Mouse (Mus musculus) ES-CJ7 (cell line): ENCODE results near the gene Camta1.

Source experiments
- DNase-seq: peaks from one replicate; pipeline ENCODE4 v3.0.0; 2011; ENCODE audit warnings: low read depth, low spot score

Gene Camta1

DNA sequence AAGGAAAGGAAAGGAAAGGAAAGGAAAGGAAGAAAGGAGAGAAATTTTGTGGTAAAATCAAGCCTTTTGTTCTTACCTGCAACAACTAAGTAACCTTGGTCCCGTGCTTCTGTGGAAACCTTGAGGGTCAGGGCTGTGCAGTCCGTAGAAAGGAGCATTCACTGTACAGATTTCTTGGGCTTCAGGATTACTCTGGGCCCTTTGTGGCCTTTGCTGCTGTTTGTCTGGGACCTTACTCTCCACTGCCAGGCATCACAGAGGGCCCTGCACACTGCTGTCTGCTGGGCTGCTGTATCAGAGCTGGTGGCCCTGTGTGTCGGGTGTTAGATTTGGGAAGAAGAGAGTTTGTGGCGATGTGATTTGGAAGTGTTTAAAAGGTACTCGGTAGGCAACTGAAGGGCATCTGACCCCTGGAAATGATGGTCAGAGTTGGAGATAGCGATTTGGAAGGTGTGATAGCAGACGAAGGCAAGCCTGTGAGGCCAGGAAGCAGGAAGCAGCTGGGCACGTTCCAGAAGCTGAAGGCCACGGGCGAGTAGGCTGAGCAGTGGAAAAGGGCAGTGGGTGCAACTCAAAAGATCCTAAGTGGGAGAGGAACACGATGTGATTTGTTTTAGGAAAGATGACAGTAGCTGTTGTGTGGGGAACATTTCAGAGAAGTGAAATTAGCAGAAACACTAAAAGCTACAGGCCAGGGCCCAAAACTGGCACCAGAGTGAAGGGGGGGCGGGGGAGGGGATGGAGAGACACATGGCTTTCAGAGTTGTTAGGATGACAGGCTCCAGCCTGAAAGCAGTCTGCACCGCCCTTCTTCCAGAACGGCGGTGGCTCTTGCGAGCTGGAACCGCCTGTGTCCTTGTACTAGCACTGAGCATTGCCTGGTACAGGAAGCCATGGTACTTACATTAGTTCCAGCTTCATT lies 992.1 kb downstream of the Camta1 start:
- DNase-seq: no peak

DNA sequence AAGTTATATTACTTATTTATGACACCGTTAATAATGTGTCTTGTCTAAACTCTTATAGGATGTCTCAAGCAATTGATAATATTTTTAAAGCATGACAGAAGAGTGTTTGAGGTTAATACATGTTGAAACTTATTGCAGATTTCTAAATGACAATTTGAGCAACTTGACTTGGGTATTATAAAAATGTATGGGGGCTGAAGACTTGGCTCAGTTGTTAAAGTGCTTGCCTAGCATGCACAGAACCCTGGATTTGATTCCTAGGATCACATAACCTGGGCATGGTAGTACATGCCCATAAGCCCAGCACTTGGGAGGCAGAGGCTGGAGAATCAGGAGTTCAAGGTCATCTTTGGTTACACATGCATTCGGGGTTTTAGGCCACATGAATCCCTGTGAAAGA lies 992.8 kb downstream of the Camta1 start:
- no peak for DNase-seq

DNA sequence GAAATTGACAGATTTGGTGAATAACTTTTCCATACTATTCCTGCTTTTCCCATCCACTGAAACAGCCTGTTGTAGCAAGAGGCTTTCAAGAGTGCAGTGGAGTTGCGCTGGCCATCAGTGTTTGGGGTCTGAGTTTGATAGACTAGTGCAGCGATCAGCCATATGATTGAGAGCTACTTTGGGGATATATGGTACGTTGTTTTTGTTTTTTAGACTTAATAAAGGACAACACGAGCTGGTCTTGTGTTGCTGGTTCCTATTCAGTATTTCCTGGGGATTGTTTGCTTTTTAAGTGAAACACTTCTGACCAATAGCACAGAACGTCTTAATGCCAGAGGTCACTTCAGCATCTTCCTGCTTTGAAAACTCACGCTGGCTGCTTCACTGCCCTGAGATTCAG lies 993.5 kb downstream of the Camta1 start:
- no peak for DNase-seq
